Mouse (Mus musculus): ENCODE data around the gene Gps2. TPM values are rescaled to one million over a fixed set of nuclear protein-coding genes. Genes with fewer than 3 reads are reported as not detected.
A peak's percentile ranks its signal among the peaks of the same experiment; 100 is the strongest.

Gene Gps2
- total and polyA plus RNA-seq, 3 experiments: 25.0 to 73.6 (median 29.4) TPM

- TF ChIP-seq UBTF (IDR thresholded peaks at IDR 0.05; ENCODE audit: low read depth, low read length): no peak
Measured at GRCm38 (mm10) chr11:69900471-69901405, 12.9 kb upstream of the Gps2 start, which contains the start of the genes 2810408A11Rik and Neurl4 (continued).

GRCm38 (mm10) chr11:69901406-69901846 is 12.3 kb upstream of the Gps2 start:
- H3K36me3 ChIP-seq (replicated peaks in 1 of 2; ENCODE audit: control insufficient read depth in 1 of 2, insufficient read depth in 1 of 2, low read length in 1 of 2): peaks cover 29 to 32% of the 10 kb centered on the region in 2 experiments
- in situ Hi-C loops (cut with MboI; ENCODE audit: low pct_ligation_motif_present, low pct_unique_long_range_greater_than_20kb, low sequenced_read_pairs): no loop called here
- peak overlapping the region; percentile 81 for H3K9ac ChIP-seq (ENCODE audit: insufficient read depth, low read depth)
- H3K27me3 ChIP-seq (replicated peaks): no peaks in the 10 kb centered on the region
- DNase-seq (ENCODE audit: extremely low read depth): peak; percentile 99
- H3K9me3 ChIP-seq (replicated peaks; ENCODE audit: low read length): no peaks in the 10 kb centered on the region
- dilution Hi-C loops (cut with MboI; ENCODE audit: extremely low pct_ligation_motif_present, extremely low pct_unique_long_range_greater_than_20kb, low sequenced_read_pairs): no loop called here
- H3K27ac ChIP-seq (ENCODE audit: insufficient read depth, low read depth): peak overlapping the region; percentile 75
- peak overlapping the region; percentile 67 to 82 (median 70) for H3K4me3 ChIP-seq (replicated peaks in 1 of 3; ENCODE audit: low read depth in 2 of 3, low read length in 2 of 3, poor library complexity in 1 of 3)
- peaks cover 10% of the 10 kb centered on the region for H3K79me2 ChIP-seq (replicated peaks; ENCODE audit: control insufficient read depth, extremely low read depth, insufficient read depth, poor library complexity, severe bottlenecking)
- H3K4me2 ChIP-seq (ENCODE audit: insufficient read depth, low read depth, poor library complexity, severe bottlenecking): peak overlapping the region; percentile 29
- H3K4me1 ChIP-seq (ENCODE audit: control insufficient read depth in 1 of 2, insufficient read depth in 2 of 2): peaks cover 7 to 29% of the 10 kb centered on the region in 2 experiments
- peak; percentile 93 for TF ChIP-seq ELF1 (IDR thresholded peaks at IDR 0.05; ENCODE audit: low read depth, low read length)
- peak; percentile 81 for TF ChIP-seq MAX (IDR thresholded peaks at IDR 0.05; ENCODE audit: low read length)
- TF ChIP-seq EP300 (IDR thresholded peaks at IDR 0.05; ENCODE audit: low read length): no peak
- TF ChIP-seq MEF2A (IDR thresholded peaks at IDR 0.05; ENCODE audit: borderline replicate concordance, low read depth, low read length): peak; percentile 90
- no peak for TF ChIP-seq SMC3 (IDR thresholded peaks at IDR 0.05; ENCODE audit: low read depth, low read length)
- peak; percentile 70; the same call in 1 of the 2 replicates for TF ChIP-seq GABPA (IDR thresholded peaks at IDR 0.05; ENCODE audit: insufficient replicate concordance, low read depth, low read length)
- no peak for TF ChIP-seq USF1 (IDR thresholded peaks at IDR 0.05; ENCODE audit: low read depth, low read length)
- no peak for TF ChIP-seq MAFK (IDR thresholded peaks at IDR 0.05; ENCODE audit: insufficient replicate concordance, low read length)
- TF ChIP-seq POLR2AphosphoS2 (IDR thresholded peaks at IDR 0.05; ENCODE audit: low read depth, low read length): no peak
- no peak for TF ChIP-seq JUN (IDR thresholded peaks at IDR 0.05; ENCODE audit: insufficient read depth, low read depth, low read length)
- TF ChIP-seq CHD1 (IDR thresholded peaks at IDR 0.05; ENCODE audit: low read depth, low read length): no peak
- peak; percentile 69; the same call in 1 of the 2 replicates for TF ChIP-seq IRF4 (IDR thresholded peaks at IDR 0.05; ENCODE audit: low read depth, low read length)
- no peak for TF ChIP-seq USF2 (conservative IDR thresholded peaks at IDR 0.05; ENCODE audit: low read depth, low read length)
- peak; percentile 59 for TF ChIP-seq BHLHE40 (IDR thresholded peaks at IDR 0.05; ENCODE audit: low read depth, low read length)
- TF ChIP-seq ZC3H11A (IDR thresholded peaks at IDR 0.05; ENCODE audit: low read depth, low read length): no peak
- no peak for TF ChIP-seq CTCF (conservative IDR thresholded peaks at IDR 0.05 in 1 of 2, IDR thresholded peaks at IDR 0.05 in 1 of 2; ENCODE audit: low read depth in 2 of 2, low read length in 2 of 2)
- peak; percentile 68; the same call in 1 of the 2 replicates for TF ChIP-seq CHD2 (IDR thresholded peaks at IDR 0.05; ENCODE audit: low read length)
- 0 out of 2 replicates have a peak, but pooled peaks have one; percentile 3 for TF ChIP-seq ZNF384 (IDR thresholded peaks at IDR 0.05; ENCODE audit: low read depth, low read length)
- TF ChIP-seq ETS1 (conservative IDR thresholded peaks at IDR 0.05; ENCODE audit: low read depth, low read length): 0 out of 2 replicates have a peak, but pooled peaks have one; percentile 19
- TF ChIP-seq NRF1 (IDR thresholded peaks at IDR 0.05; ENCODE audit: low read depth, low read length): no peak; the same call in none of the 2 replicates
- peak; percentile 82; the same call in 1 of the 2 replicates for TF ChIP-seq MYC (IDR thresholded peaks at IDR 0.05; ENCODE audit: low read depth, low read length)
- TF ChIP-seq ZMIZ1 (IDR thresholded peaks at IDR 0.05; ENCODE audit: low read depth, low read length): no peak; the same call in 1 of the 2 replicates
- peak; percentile 83 for TF ChIP-seq SIN3A (IDR thresholded peaks at IDR 0.05; ENCODE audit: low read length)
- TF ChIP-seq PAX5 (IDR thresholded peaks at IDR 0.05; ENCODE audit: low read length): no peak
- 0 out of 2 replicates have a peak, but pooled peaks have one; percentile 56 for TF ChIP-seq NELFE (IDR thresholded peaks at IDR 0.05; ENCODE audit: low read depth, low read length)
- TF ChIP-seq ZKSCAN1 (IDR thresholded peaks at IDR 0.05; ENCODE audit: borderline replicate concordance, low read depth, low read length): no peak
- TF ChIP-seq KAT2A (IDR thresholded peaks at IDR 0.05; ENCODE audit: insufficient replicate concordance, low read length): peak; percentile 98
- TF ChIP-seq POLR2A (IDR thresholded peaks at IDR 0.05; ENCODE audit: low read depth, low read length): peak; percentile 60
- peak; percentile 82; the same call in 1 of the 2 replicates for TF ChIP-seq E2F4 (IDR thresholded peaks at IDR 0.05; ENCODE audit: insufficient replicate concordance, low read depth, low read length)
- peak; percentile 94 for TF ChIP-seq UBTF (IDR thresholded peaks at IDR 0.05; ENCODE audit: low read depth, low read length)
- TF ChIP-seq MXI1 (IDR thresholded peaks at IDR 0.05; ENCODE audit: low read depth, low read length): peak; percentile 90
- peak; percentile 92 for TF ChIP-seq HCFC1 (IDR thresholded peaks at IDR 0.05; ENCODE audit: low read depth, low read length)
- peak; percentile 57; the same call in 1 of the 2 replicates for TF ChIP-seq TCF12 (IDR thresholded peaks at IDR 0.05; ENCODE audit: low read depth, low read length)
- TF ChIP-seq MAZ (IDR thresholded peaks at IDR 0.05; ENCODE audit: low read depth, low read length): peak; percentile 95
- no peak for TF ChIP-seq RAD21 (IDR thresholded peaks at IDR 0.05; ENCODE audit: low read depth, low read length)
